Mouse (Mus musculus) MEL (cell line): ENCODE data around the gene Zdhhc8. TPM values are rescaled to one million over a fixed set of nuclear protein-coding genes. Genes with fewer than 3 reads are reported as not detected.
"Not testable (repeated sequence)": the region's sequence is repeated elsewhere in the genome, so short reads cannot be mapped to it uniquely, and the experiment has no call there.

ENCODE experiments used
- DNase-seq: peaks from one replicate; pipeline ENCODE4 v3.0.0; 2011; ENCODE audit warnings: low read depth, low spot score
- H3K27ac ChIP-seq: 2 replicates; pipeline ENCODE4 v1.5.1; 2012; ENCODE audit warnings: low read depth, mild to moderate bottlenecking, control low read depth, low read length, moderate library complexity; ENCODE audit not compliant: control insufficient read depth
- H3K27me3 ChIP-seq, 2 experiments: fragments of 150-350 bp in 1 of 2; sonication (generic) in 1 of 2; 2 replicates each; pipeline ENCODE4 v1.6.1; 2012; ENCODE audit warnings: low read length in 2 of 2, mild to moderate bottlenecking in 2 of 2, improper control_type of control experiment in 1 of 2, moderate library complexity in 1 of 2; ENCODE audit not compliant: insufficient read depth in 2 of 2, control insufficient read depth in 1 of 2
- H3K36me3 ChIP-seq, 2 experiments: 2 replicates each; pipeline ENCODE4 v1.6.1; 2012 to 2014; ENCODE audit warnings: low read length in 2 of 2, improper control_type of control experiment in 1 of 2, inconsistent platforms in 1 of 2, mild to moderate bottlenecking in 1 of 2; ENCODE audit not compliant: insufficient read depth in 2 of 2, control insufficient read depth in 1 of 2
- H3K4me1 ChIP-seq, 2 experiments: fragments of 150-350 bp in 1 of 2; sonication (generic) in 1 of 2; 2 replicates each; pipeline ENCODE4 v1.6.1; 2012; ENCODE audit warnings: low read length in 2 of 2, improper control_type of control experiment in 1 of 2, mild to moderate bottlenecking in 1 of 2; ENCODE audit not compliant: insufficient read depth in 2 of 2, control insufficient read depth in 1 of 2
- H3K4me3 ChIP-seq, 2 experiments: fragments of 150-350 bp in 1 of 2; sonication (generic) in 1 of 2; 2 replicates each; pipeline ENCODE4 v1.5.1; 2012; ENCODE audit warnings: low read depth in 2 of 2, low read length in 2 of 2, mild to moderate bottlenecking in 2 of 2, moderate library complexity in 2 of 2, control low read depth in 1 of 2, improper control_type of control experiment in 1 of 2; ENCODE audit not compliant: control insufficient read depth in 1 of 2, insufficient read depth in 1 of 2
- H3K79me2 ChIP-seq: 2 replicates; pipeline ENCODE4 v1.6.1; 2012; ENCODE audit warnings: mild to moderate bottlenecking, low read length, moderate library complexity; ENCODE audit not compliant: control insufficient read depth, poor library complexity, insufficient read depth
- H3K9ac ChIP-seq: 2 replicates; pipeline ENCODE4 v1.6.1; 2012; ENCODE audit warnings: low read depth, mild to moderate bottlenecking, control low read depth, low read length, moderate library complexity; ENCODE audit not compliant: control insufficient read depth, poor library complexity, severe bottlenecking
- H3K9me3 ChIP-seq: fragments of 150-350 bp; sonication (generic); replicated peaks from 2 replicates; pipeline ENCODE4 v1.6.1; 2012; ENCODE audit warnings: mild to moderate bottlenecking, low read length, improper control_type of control experiment, moderate library complexity; ENCODE audit not compliant: insufficient read depth
- BHLHE40 ChIP-seq: IDR thresholded peaks from 2 replicates; pipeline ENCODE4 v1.6.1; 2012; ENCODE audit warnings: low read depth, mild to moderate bottlenecking, inconsistent platforms, low read length, improper control_type of control experiment, borderline replicate concordance
- CHD1 ChIP-seq: IDR thresholded peaks from 2 replicates; pipeline ENCODE4 v1.6.1; 2012; ENCODE audit warnings: low read depth, mild to moderate bottlenecking, inconsistent platforms, low read length, improper control_type of control experiment
- E2F4 ChIP-seq: IDR thresholded peaks from 2 replicates; pipeline ENCODE4 v1.6.1; 2011; ENCODE audit warnings: low read depth, low read length, improper control_type of control experiment, borderline replicate concordance
- ELF1 ChIP-seq: IDR thresholded peaks from 2 replicates; pipeline ENCODE4 v1.6.1; 2014; ENCODE audit warnings: low read depth, mild to moderate bottlenecking, inconsistent platforms, low read length, improper control_type of control experiment, moderate library complexity
- EP300 ChIP-seq, 2 experiments: IDR thresholded peaks; 2 replicates each; pipeline ENCODE4 v1.6.1; 2011; ENCODE audit warnings: improper control_type of control experiment in 2 of 2, low read length in 2 of 2, low read depth in 1 of 2, mild to moderate bottlenecking in 1 of 2
- ETS1 ChIP-seq: IDR thresholded peaks from 2 replicates; pipeline ENCODE4 v1.6.1; 2012; ENCODE audit warnings: low read depth, mild to moderate bottlenecking, inconsistent platforms, low read length, improper control_type of control experiment, moderate library complexity
- GABPA ChIP-seq: IDR thresholded peaks from 2 replicates; pipeline ENCODE4 v1.6.1; 2012; ENCODE audit warnings: low read depth, mild to moderate bottlenecking, inconsistent platforms, low read length, improper control_type of control experiment, moderate library complexity
- MAFK ChIP-seq: IDR thresholded peaks from 2 replicates; pipeline ENCODE4 v1.6.1; 2011; ENCODE audit warnings: low read depth, mild to moderate bottlenecking, low read length, improper control_type of control experiment, borderline replicate concordance
- MEF2A ChIP-seq: IDR thresholded peaks from 2 replicates; pipeline ENCODE4 v1.6.1; 2014; ENCODE audit warnings: low read depth, mild to moderate bottlenecking, inconsistent platforms, low read length, improper control_type of control experiment; ENCODE audit not compliant: poor library complexity, insufficient replicate concordance, severe bottlenecking; ENCODE audit errors: extremely low read depth
- MYB ChIP-seq: IDR thresholded peaks from 2 replicates; pipeline ENCODE4 v1.6.1; 2011; ENCODE audit warnings: mild to moderate bottlenecking, low read depth, low read length, improper control_type of control experiment
- NRF1 ChIP-seq: IDR thresholded peaks from 2 replicates; pipeline ENCODE4 v1.6.1; 2014; ENCODE audit warnings: low read depth, mild to moderate bottlenecking, inconsistent platforms, low read length, improper control_type of control experiment, moderate library complexity; ENCODE audit not compliant: poor library complexity, insufficient read depth, severe bottlenecking
- POLR2AphosphoS5 ChIP-seq: IDR thresholded peaks from 2 replicates; pipeline ENCODE4 v1.6.1; 2012; ENCODE audit warnings: low read depth, borderline replicate concordance, mild to moderate bottlenecking, inconsistent platforms, low read length, moderate library complexity, mixed read lengths
- SMC3 ChIP-seq: IDR thresholded peaks from 2 replicates; pipeline ENCODE4 v1.6.1; 2011; ENCODE audit warnings: low read depth, low read length, improper control_type of control experiment
- TAL1 ChIP-seq: IDR thresholded peaks from 2 replicates; pipeline ENCODE4 v1.6.1; 2012; ENCODE audit warnings: mild to moderate bottlenecking, inconsistent platforms, low read length, moderate library complexity, mixed read lengths
- TBP ChIP-seq: IDR thresholded peaks from 2 replicates; pipeline ENCODE4 v1.8.0; 2011; ENCODE audit warnings: low read depth, low read length, improper control_type of control experiment
- USF1 ChIP-seq: IDR thresholded peaks from 2 replicates; pipeline ENCODE4 v1.6.1; 2014; ENCODE audit warnings: low read depth, mild to moderate bottlenecking, inconsistent platforms, low read length, improper control_type of control experiment, moderate library complexity
- USF2 ChIP-seq, 2 experiments: IDR thresholded peaks; 2 replicates each; pipeline ENCODE4 v1.6.1; 2011 to 2012; ENCODE audit warnings: improper control_type of control experiment in 2 of 2, low read length in 2 of 2, borderline replicate concordance in 1 of 2, inconsistent platforms in 1 of 2, low read depth in 1 of 2, mild to moderate bottlenecking in 1 of 2; ENCODE audit not compliant: insufficient read depth in 1 of 2
- ZKSCAN1 ChIP-seq: IDR thresholded peaks from 2 replicates; pipeline ENCODE4 v1.6.1; 2012; ENCODE audit warnings: low read depth, mild to moderate bottlenecking, inconsistent platforms, low read length, improper control_type of control experiment, moderate library complexity
- ZMIZ1 ChIP-seq: IDR thresholded peaks from 2 replicates; pipeline ENCODE4 v1.6.1; 2012; ENCODE audit warnings: low read depth, mild to moderate bottlenecking, inconsistent platforms, low read length, improper control_type of control experiment, moderate library complexity
- ZNF384 ChIP-seq: IDR thresholded peaks from 2 replicates; pipeline ENCODE4 v1.6.1; 2012; ENCODE audit warnings: low read depth, mild to moderate bottlenecking, inconsistent platforms, low read length, improper control_type of control experiment
- polyA plus RNA-seq, 2 experiments: library from polyadenylated mRNA; stranded (reverse) in 1 of 2; unstranded in 1 of 2; fragments of >175 nt in 1 of 2; fragments of >200 nt in 1 of 2; gene quantifications; 2 replicates each; pipeline versions ENCODE4 v1.2.1 to v1.2.4; 2012; ENCODE audit warnings: low replicate concordance in 2 of 2, low read depth in 1 of 2; ENCODE audit not compliant: insufficient read length in 2 of 2, insufficient read depth in 1 of 2, missing spikeins in 1 of 2
- total RNA-seq: library from RNA; depleted of rRNA; stranded (reverse); fragments of 300-350 nt; gene quantifications from 2 replicates; pipeline ENCODE4 v1.2.3, GENCODE M21; 2012

The Zdhhc8 gene
- total and polyA plus RNA-seq, 3 experiments, result 9.6 to 33.2 TPM; not detected in 1

DNA sequence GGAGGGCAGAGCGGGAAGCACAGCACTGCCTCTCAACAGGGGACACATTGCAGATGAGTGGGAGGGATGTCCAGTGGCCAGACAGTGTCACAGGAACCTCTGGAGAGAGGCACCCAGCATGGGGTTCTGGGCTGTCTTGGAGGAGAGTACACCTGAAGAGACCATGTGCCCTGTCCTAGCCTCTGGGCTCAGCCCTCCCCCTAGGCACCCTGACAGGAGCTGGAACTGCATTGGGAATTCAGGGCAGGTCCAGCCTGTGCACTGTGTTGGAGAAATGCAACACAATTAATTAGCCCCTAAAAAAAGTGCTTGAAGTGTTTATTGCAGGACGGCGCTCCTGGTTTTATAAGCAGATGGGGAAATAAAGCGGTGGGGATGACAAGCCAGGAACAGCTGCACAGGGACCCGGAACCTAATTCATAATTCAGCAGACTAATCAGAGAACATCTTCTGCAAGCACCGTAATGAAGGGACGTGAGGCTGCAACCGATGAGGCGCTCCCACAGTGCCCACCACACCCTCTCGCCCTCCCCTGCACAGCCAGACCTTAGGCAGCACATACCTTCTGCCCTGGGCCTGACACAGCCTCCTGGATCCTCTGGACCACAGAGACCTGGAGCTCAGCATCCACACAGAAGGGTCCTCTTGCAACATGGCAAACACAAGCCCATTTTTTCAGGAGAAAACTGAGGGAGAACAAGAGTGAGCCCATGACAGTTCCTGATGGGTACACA lies 36.4 kb downstream of the Zdhhc8 start:
- no peaks in the 10 kb centered on the region for H3K9me3 ChIP-seq
- no peaks in the 10 kb centered on the region for H3K4me1 ChIP-seq
- no peaks in the 10 kb centered on the region for H3K36me3 ChIP-seq
- H3K27ac ChIP-seq, result no peak overlapping the region
- no peaks in the 10 kb centered on the region for H3K79me2 ChIP-seq
- no peak for DNase-seq
- no peak overlapping the region for H3K4me3 ChIP-seq
- no peaks in the 10 kb centered on the region; a peak in 1 of 4 replicates for H3K27me3 ChIP-seq
- TF ChIP-seq MYB (no peak), ZMIZ1 (no peak), SMC3 (no peak), USF2 (IDR thresholded peaks at IDR 0.05; ENCODE audit: borderline replicate concordance in 1 of 2, insufficient read depth in 1 of 2, low read depth in 1 of 2, low read length in 2 of 2) (no peak), EP300 (IDR thresholded peaks at IDR 0.05; ENCODE audit: low read depth in 1 of 2, low read length in 2 of 2) (no peak), NRF1 (no peak), POLR2AphosphoS5 (no peak), CHD1 (no peak), TAL1 (no peak), ELF1 (no peak), ZKSCAN1 (no peak), TBP (no peak), E2F4 (no peak), MEF2A (no peak)
- TF ChIP-seq, all 39 proteins: peak for 0
- no peak overlapping the region for H3K9ac ChIP-seq

DNA sequence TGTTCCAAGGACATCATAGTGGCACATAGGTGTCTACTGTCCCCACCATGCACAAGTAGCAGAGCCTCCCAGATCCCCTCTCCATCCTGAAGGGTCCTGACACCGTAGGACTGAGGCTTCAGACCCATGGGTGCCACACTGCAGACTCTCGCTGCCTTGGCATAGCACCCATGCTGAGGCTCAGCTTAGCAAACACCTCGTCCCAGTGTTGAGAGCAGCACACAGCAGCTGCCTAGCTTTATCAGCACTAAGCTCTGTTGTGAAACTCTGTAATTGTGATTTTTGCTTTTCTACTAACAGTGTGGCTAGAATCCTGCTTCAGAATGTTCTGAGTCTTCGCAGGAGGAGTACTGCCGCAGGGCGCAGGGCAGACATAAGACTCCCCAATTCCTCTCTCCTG lies 37.1 kb downstream of the Zdhhc8 start:
- no peak for DNase-seq
- H3K27ac ChIP-seq, result no peak overlapping the region
- no peaks in the 10 kb centered on the region for H3K36me3 ChIP-seq
- TF ChIP-seq NRF1 (no peak), ETS1 (no peak), MAFK (no peak), POLR2AphosphoS5 (no peak), BHLHE40 (no peak), TAL1 (no peak), ZNF384 (no peak), GABPA (no peak), SMC3 (no peak), USF1 (no peak)
- no peak overlapping the region for H3K4me3 ChIP-seq
- no peaks in the 10 kb centered on the region; a peak in 2 of 4 replicates for H3K27me3 ChIP-seq
- no peaks in the 10 kb centered on the region for H3K9me3 ChIP-seq
- H3K4me1 ChIP-seq, result no peaks in the 10 kb centered on the region
- H3K79me2 ChIP-seq, result no peaks in the 10 kb centered on the region
- H3K9ac ChIP-seq, result no peak overlapping the region

DNA sequence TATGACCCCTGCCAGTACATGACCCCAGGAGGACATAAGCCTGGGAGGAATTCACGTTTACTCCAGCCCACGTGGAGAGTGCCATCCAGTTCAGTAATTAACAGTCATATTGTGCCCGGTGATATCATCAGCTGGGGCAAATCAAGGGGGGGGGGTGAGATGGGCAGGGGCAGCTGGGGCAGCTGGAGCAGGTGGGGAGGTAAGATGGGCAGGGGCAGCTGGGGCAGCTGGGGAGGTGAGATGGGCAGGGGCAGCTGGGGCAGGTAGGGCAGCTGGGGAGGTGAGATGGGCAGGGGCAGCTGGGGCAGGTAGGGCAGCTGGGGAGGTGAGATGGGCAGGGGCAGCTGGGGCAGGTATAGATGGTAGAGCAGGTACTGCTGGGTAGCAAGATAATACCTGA lies 39.4 kb downstream of the Zdhhc8 start:
- H3K27ac ChIP-seq, H3K4me3 ChIP-seq, H3K9me3 ChIP-seq, H3K79me2 ChIP-seq, H3K4me1 ChIP-seq, H3K36me3 ChIP-seq, DNase-seq, H3K9ac ChIP-seq, H3K27me3 ChIP-seq: not testable (repeated sequence)
